Mouse (Mus musculus) cerebellum, postnatal 4 days (tissue): ENCODE results near the gene Psmc6.

ENCODE experiments used
- DNase-seq, 2 experiments: peaks; one replicate each; pipeline ENCODE4 v3.0.0; 2022; ENCODE audit warnings: low spot score in 2 of 2, mixed read lengths in 1 of 2

Gene Psmc6

GRCm38 (mm10) chr14:45350931-45351859, 21.6 kb downstream of the Psmc6 start, which contains the start of gene Styx:
Gene Styx, plus strand, starts transcription at chr14:45351093.
- DNase-seq = peak; percentile 94 to 96

GRCm38 (mm10) chr14:45364211-45365195, 34.9 kb downstream of the Psmc6 start:
- peak; percentile 23 to 66 for DNase-seq

GRCm38 (mm10) chr14:45365196-45365587, 35.6 kb downstream of the Psmc6 start:
- DNase-seq = no peak

- DNase-seq = no peak
These were observed 49.2 kb downstream of the Psmc6 start for GRCm38 (mm10) chr14:45378771-45379170.

GRCm38 (mm10) chr14:45380756-45381155, 51.2 kb downstream of the Psmc6 start:
- DNase-seq = no peak

GRCm38 (mm10) chr14:45382912-45383311, 53.3 kb downstream of the Psmc6 start:
- no peak for DNase-seq

GRCm38 (mm10) chr14:45385596-45385995, 56.0 kb downstream of the Psmc6 start:
- DNase-seq = no peak

GRCm38 (mm10) chr14:45387480-45387879, 57.9 kb downstream of the Psmc6 start:
- no peak for DNase-seq

GRCm38 (mm10) chr14:45388345-45389181, 59.0 kb downstream of the Psmc6 start:
- peak; percentile 79 to 92 for DNase-seq

GRCm38 (mm10) chr14:45389194-45389593, 59.6 kb downstream of the Psmc6 start:
- DNase-seq = no peak
